Mouse (Mus musculus): ENCODE results near the gene Ckmt2. TPM values are rescaled to one million over a fixed set of nuclear protein-coding genes. Genes with fewer than 3 reads are reported as not detected.

Gene Ckmt2
- polyA plus RNA-seq, 1 experiment from 2014 or later = not detected

DNA sequence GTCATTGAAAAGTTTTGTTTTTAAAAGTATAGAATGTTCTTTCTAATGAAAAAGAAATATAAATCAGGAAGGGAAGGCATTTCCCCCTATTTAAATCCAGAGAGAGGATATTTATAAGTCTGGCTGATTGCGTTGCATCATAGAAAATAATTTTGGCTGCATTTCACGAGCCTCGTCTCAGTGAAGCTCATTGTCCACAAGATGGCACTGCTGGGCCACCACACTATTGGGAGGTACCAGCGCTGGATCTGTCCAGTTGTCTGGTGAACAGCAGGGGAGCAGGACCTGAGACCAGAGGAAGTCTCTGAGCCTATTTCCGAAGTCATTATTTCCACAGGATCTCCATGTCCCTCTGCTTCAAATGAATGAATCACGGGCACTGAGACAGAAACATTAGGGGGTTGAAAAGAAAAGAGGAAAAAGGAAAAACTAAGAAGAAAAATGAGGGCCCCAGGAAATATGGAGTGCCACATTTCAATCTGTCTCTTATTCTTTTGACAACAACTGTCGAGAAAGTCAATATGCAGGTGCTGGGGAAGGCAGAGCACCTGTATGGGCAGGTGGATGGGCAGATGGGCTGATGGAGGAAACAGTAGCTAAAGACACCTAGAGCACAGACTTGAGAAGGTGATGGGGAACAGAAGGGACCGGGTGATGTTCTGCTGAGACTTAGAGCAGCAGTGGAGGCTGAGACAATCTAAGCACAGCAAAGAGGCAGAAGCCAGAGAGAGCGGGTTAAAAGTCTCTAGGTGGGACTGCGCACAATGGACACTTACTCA, 31.7 kb upstream of the Ckmt2 start:
- no peak overlapping the region for H3K27ac ChIP-seq (replicated peaks; ENCODE audit: low read depth, low read length)
- DNase-seq (peak; percentile 95), ATAC-seq (ENCODE audit: low FRiP score, low TSS enrichment) (peak; percentile 84)
- H3K4me3 ChIP-seq (replicated peaks; ENCODE audit: low read depth, low read length) = no peak overlapping the region
- H3K9me3 ChIP-seq (ENCODE audit: control insufficient read depth, low read length) = no peaks in the 10 kb centered on the region
- H3K9ac ChIP-seq (replicated peaks; ENCODE audit: low read length) = no peak overlapping the region
- WGBS = 44% methylated on average over 10 of the region's 10 CpGs
- H3K4me2 ChIP-seq (ENCODE audit: low read length) = no peak overlapping the region
- no peaks in the 10 kb centered on the region for H3K36me3 ChIP-seq (ENCODE audit: control insufficient read depth, insufficient read depth, low read length)
- no peaks in the 10 kb centered on the region for H3K27me3 ChIP-seq (ENCODE audit: control insufficient read depth, insufficient read depth, low read length)
- no peaks in the 10 kb centered on the region for H3K4me1 ChIP-seq (ENCODE audit: control insufficient read depth, insufficient read depth, low read length)

DNA sequence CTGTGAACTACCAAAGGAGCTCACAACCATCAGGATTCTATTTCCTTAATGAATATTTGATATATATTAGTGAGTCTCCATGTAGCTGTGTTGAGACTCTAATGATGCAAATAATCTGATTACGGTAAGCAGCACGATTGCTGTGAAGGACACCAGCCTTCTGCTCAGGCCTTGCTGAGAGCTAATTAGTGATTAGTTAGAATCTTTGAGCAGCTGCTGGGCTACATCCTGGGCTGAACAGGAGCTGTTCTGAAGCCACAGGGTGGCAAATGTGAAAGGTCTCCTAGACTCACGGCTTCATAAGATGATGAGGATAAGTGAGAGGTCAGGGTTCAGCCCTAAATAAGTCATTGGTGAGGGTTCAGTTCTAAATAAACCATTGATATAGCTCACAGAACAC, 29.7 kb upstream of the Ckmt2 start:
- Histone ChIP-seq H3K4me1 (ENCODE audit: control insufficient read depth, insufficient read depth, low read length) (no peaks in the 10 kb centered on the region), H3K4me2 (ENCODE audit: low read length) (no peak overlapping the region), H3K36me3 (ENCODE audit: control insufficient read depth, insufficient read depth, low read length) (no peaks in the 10 kb centered on the region), H3K9me3 (ENCODE audit: control insufficient read depth, low read length) (no peaks in the 10 kb centered on the region), H3K9ac (replicated peaks; ENCODE audit: low read length) (no peak overlapping the region), H3K4me3 (replicated peaks; ENCODE audit: low read depth, low read length) (no peak overlapping the region), H3K27ac (replicated peaks; ENCODE audit: low read depth, low read length) (no peak overlapping the region), H3K27me3 (ENCODE audit: control insufficient read depth, insufficient read depth, low read length) (no peaks in the 10 kb centered on the region)
- ATAC-seq (ENCODE audit: low FRiP score, low TSS enrichment) (no peak), DNase-seq (no peak)
- 65% methylated on average over 3 of the region's 3 CpGs for WGBS

DNA sequence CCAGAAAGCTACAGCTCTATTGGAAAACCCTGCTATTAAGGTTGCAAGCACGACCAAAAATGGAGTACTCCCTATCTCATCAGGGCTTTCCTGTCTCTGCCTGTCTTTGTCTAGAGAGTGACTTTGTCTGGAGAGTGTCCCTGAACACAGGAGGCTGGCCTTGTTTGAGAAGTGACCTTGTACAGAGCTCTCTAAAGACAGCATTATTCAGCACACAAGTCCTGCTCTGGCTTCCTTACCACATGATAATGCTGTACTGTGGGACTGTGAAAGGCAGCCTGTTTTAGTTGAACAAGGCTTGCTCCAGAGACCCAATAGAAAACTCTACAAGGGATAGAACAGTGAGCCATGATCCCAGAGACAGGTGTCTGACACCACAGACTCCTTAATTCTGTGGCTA, 19.8 kb upstream of the Ckmt2 start:
- WGBS = 60% methylated on average over 1 of the region's 1 CpGs
- Histone ChIP-seq H3K4me3 (replicated peaks; ENCODE audit: low read depth, low read length) (no peak overlapping the region), H3K9ac (replicated peaks; ENCODE audit: low read length) (no peak overlapping the region), H3K27ac (replicated peaks; ENCODE audit: low read depth, low read length) (no peak overlapping the region), H3K36me3 (ENCODE audit: control insufficient read depth, insufficient read depth, low read length) (no peaks in the 10 kb centered on the region), H3K27me3 (ENCODE audit: control insufficient read depth, insufficient read depth, low read length) (no peaks in the 10 kb centered on the region), H3K4me1 (ENCODE audit: control insufficient read depth, insufficient read depth, low read length) (no peaks in the 10 kb centered on the region), H3K4me2 (ENCODE audit: low read length) (no peak overlapping the region), H3K9me3 (ENCODE audit: control insufficient read depth, low read length) (no peaks in the 10 kb centered on the region)
- no peak for ATAC-seq (ENCODE audit: low FRiP score, low TSS enrichment)
- DNase-seq = no peak

DNA sequence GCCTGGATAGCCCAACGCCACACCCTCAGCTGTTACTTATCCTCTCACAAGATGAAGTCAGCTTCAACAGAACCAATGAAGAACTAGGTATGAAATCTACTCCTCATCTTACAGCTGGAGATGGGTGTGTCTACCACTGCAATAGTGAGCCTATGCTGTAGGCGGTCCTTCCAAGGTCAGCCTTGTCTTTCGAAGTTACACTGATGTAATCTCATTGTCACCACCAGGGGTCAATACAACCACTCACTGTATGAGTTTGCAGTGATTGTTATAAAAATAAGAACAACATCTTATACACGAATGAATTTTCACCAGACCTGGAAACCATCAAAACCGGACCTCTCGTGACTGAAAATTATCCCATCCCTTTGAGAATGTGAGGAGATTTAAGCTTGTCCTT, 16.4 kb upstream of the Ckmt2 start:
- no peak overlapping the region for H3K4me2 ChIP-seq (ENCODE audit: low read length)
- H3K27ac ChIP-seq (replicated peaks; ENCODE audit: low read depth, low read length) = no peak overlapping the region
- no peaks in the 10 kb centered on the region for H3K36me3 ChIP-seq (ENCODE audit: control insufficient read depth, insufficient read depth, low read length)
- no peaks in the 10 kb centered on the region for H3K4me1 ChIP-seq (ENCODE audit: control insufficient read depth, insufficient read depth, low read length)
- no peaks in the 10 kb centered on the region for H3K27me3 ChIP-seq (ENCODE audit: control insufficient read depth, insufficient read depth, low read length)
- 82% methylated on average over 6 of the region's 6 CpGs for WGBS
- H3K4me3 ChIP-seq (replicated peaks; ENCODE audit: low read depth, low read length) = no peak overlapping the region
- H3K9me3 ChIP-seq (ENCODE audit: control insufficient read depth, low read length) = no peaks in the 10 kb centered on the region
- ATAC-seq (ENCODE audit: low FRiP score, low TSS enrichment) (no peak), DNase-seq (peak; percentile 44)
- H3K9ac ChIP-seq (replicated peaks; ENCODE audit: low read length) = no peak overlapping the region

DNA sequence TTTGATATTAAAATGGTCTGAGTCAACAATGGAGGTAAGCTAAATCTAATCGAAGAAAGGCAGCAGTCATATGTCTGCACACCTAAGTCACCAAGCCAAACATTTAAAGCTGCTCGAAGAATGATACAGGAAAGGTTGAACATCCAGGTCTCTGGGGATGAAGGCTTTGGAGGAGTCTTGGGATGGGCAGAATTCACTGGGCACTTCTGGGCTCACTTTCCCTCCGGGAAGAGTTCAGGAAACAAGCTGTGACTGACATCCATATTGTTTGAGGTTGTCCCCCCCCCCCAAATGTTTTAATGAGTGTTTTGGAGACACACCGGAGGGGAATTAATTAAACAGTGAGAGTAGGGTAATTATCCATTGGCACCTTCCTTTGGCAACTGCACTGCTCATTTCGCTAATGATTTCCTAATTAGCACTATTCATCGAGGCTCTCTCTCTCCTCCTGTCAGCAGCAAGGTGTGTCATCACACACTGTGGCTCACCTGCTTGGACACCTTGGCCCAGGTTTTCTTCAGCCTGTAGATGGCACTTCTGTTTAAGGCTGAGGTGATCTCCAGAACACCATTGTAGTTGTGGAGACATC, 13.4 kb upstream of the Ckmt2 start:
- H3K9me3 ChIP-seq (ENCODE audit: control insufficient read depth, low read length) = no peaks in the 10 kb centered on the region
- H3K36me3 ChIP-seq (ENCODE audit: control insufficient read depth, insufficient read depth, low read length) = no peaks in the 10 kb centered on the region
- no peaks in the 10 kb centered on the region for H3K4me1 ChIP-seq (ENCODE audit: control insufficient read depth, insufficient read depth, low read length)
- ATAC-seq (ENCODE audit: low FRiP score, low TSS enrichment) = peak; percentile 31; the same call in 1 of the 2 replicates
- 84% methylated on average over 6 of the region's 6 CpGs for WGBS
- H3K27me3 ChIP-seq (ENCODE audit: control insufficient read depth, insufficient read depth, low read length) = no peaks in the 10 kb centered on the region
- no peak overlapping the region for H3K4me2 ChIP-seq (ENCODE audit: low read length)
- no peak overlapping the region for H3K4me3 ChIP-seq (replicated peaks; ENCODE audit: low read depth, low read length)
- H3K9ac ChIP-seq (replicated peaks; ENCODE audit: low read length) = no peak overlapping the region
- no peak for DNase-seq
- no peak overlapping the region for H3K27ac ChIP-seq (replicated peaks; ENCODE audit: low read depth, low read length)

DNA sequence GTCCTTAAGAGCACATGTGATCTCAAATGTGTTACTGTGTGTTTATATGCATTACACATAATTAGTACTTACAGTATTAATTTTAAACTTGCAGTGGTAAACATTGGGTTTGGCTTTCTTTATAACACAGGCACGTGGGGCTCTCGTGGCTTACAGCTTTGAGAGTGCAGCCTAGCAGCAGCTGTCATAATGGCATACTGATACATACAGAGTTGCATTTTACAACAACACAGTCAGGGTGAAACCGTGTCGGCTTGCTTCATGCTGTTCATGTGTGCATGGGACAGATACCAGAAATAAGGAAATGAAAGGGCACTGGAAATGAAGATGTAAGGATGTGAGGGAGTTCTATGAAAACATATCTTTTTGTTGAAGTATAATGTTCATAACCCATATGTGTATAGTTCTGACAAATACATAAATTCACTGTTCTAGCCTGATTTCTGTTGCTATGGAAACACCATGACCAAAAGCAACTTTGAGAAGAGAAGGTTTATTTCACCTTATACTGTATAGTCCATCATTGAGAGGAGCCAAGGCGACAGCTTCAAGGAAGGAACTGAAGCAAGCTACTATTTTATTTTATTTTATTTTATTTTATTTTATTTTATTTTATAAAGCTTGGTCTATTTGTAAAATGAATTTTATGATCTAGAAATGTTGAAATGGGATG, 8.2 kb upstream of the Ckmt2 start:
- Histone ChIP-seq H3K9me3 (ENCODE audit: control insufficient read depth, low read length) (no peaks in the 10 kb centered on the region), H3K9ac (replicated peaks; ENCODE audit: low read length) (no peak overlapping the region), H3K4me3 (replicated peaks; ENCODE audit: low read depth, low read length) (no peak overlapping the region), H3K4me1 (ENCODE audit: control insufficient read depth, insufficient read depth, low read length) (no peaks in the 10 kb centered on the region), H3K4me2 (ENCODE audit: low read length) (no peak overlapping the region), H3K36me3 (ENCODE audit: control insufficient read depth, insufficient read depth, low read length) (no peaks in the 10 kb centered on the region), H3K27me3 (ENCODE audit: control insufficient read depth, insufficient read depth, low read length) (no peaks in the 10 kb centered on the region), H3K27ac (replicated peaks; ENCODE audit: low read depth, low read length) (no peak overlapping the region)
- ATAC-seq (ENCODE audit: low FRiP score, low TSS enrichment) = no peak
- DNase-seq = no peak
- WGBS = 87% methylated on average over 5 of the region's 5 CpGs

DNA sequence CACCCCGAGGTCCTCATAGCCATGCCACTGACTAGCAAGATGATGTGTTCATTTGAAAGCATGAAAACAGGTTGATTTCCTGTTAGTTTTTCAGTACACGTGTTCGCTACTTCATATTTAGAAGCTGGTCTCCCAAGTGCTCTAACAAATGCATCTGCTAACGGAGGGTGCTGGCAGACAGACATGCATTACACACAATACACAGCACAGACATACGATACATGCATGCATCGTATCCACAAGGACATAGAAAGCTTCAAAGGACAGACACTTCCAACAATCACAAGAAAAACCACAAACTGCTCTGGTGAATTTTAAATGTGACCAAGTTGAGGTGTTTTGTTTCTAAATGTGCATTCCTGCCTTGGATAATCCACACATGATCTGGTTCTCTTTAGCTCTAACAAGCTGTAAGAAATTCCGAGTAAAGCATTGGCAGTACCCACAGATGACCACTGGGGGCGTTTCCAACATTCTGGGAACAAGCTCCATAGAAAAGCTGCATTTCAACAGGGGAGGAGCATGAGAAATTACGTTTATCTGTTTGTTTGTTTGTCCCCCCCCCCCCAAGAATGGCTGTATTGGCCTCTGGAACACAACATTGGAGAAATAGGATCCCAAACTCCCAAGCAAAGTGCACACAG, 5.3 kb upstream of the Ckmt2 start:
- DNase-seq = peak; percentile 86
- H3K27ac ChIP-seq (replicated peaks; ENCODE audit: low read depth, low read length) = no peak overlapping the region
- no peak overlapping the region for H3K4me2 ChIP-seq (ENCODE audit: low read length)
- H3K36me3 ChIP-seq (ENCODE audit: control insufficient read depth, insufficient read depth, low read length) = no peaks in the 10 kb centered on the region
- H3K4me1 ChIP-seq (ENCODE audit: control insufficient read depth, insufficient read depth, low read length) = no peaks in the 10 kb centered on the region
- no peak overlapping the region for H3K4me3 ChIP-seq (replicated peaks; ENCODE audit: low read depth, low read length)
- H3K27me3 ChIP-seq (ENCODE audit: control insufficient read depth, insufficient read depth, low read length) = no peaks in the 10 kb centered on the region
- ATAC-seq (ENCODE audit: low FRiP score, low TSS enrichment) = no peak
- H3K9ac ChIP-seq (replicated peaks; ENCODE audit: low read length) = no peak overlapping the region
- WGBS = 62% methylated on average over 9 of the region's 9 CpGs
- H3K9me3 ChIP-seq (ENCODE audit: control insufficient read depth, low read length) = no peaks in the 10 kb centered on the region

DNA sequence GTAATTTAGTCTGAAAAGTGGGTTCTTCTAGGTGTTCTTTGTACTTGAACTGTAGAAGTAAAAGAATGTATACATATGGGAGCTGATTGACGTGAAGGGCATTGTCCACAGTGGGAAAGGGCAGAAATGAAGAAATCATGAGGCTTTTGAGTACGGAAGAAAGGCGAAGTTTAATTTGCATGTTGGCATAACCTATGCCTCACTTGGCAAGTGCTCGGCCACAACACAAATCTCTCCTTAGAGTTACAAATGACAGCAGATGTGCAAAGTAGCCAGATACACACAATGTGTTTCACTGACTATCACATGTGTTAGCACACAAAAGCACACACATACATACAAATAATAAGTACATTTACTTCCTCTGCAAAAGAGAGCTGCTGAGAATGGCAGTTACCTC, 3.6 kb upstream of the Ckmt2 start:
- 90% methylated on average over 4 of the region's 4 CpGs for WGBS
- Histone ChIP-seq H3K4me2 (ENCODE audit: low read length) (no peak overlapping the region), H3K4me3 (replicated peaks; ENCODE audit: low read depth, low read length) (no peak overlapping the region), H3K9ac (replicated peaks; ENCODE audit: low read length) (no peak overlapping the region), H3K4me1 (ENCODE audit: control insufficient read depth, insufficient read depth, low read length) (no peaks in the 10 kb centered on the region), H3K9me3 (ENCODE audit: control insufficient read depth, low read length) (no peaks in the 10 kb centered on the region), H3K27me3 (ENCODE audit: control insufficient read depth, insufficient read depth, low read length) (no peaks in the 10 kb centered on the region), H3K36me3 (ENCODE audit: control insufficient read depth, insufficient read depth, low read length) (no peaks in the 10 kb centered on the region), H3K27ac (replicated peaks; ENCODE audit: low read depth, low read length) (no peak overlapping the region)
- DNase-seq (no peak), ATAC-seq (ENCODE audit: low FRiP score, low TSS enrichment) (no peak)

Measured in midbrain, embryonic 14.5 days (tissue).